Mouse (Mus musculus) kidney, embryonic 15.5 days (tissue): ENCODE results near the gene Eef1akmt3. TPM values are rescaled to one million over a fixed set of nuclear protein-coding genes. Genes with fewer than 3 reads are reported as not detected.
"Not testable (repeated sequence)": the region's sequence is repeated elsewhere in the genome, so short reads cannot be mapped to it uniquely, and the experiment has no call there.

ENCODE experiments used
- ATAC-seq: fragments of 200-750 bp; cut with Nextera tagmentation; replicated peaks from 2 replicates; pipeline ENCODE4 v1.8.0; 2017; ENCODE audit warnings: moderate TSS enrichment; ENCODE audit not compliant: low FRiP score
- H3K27ac ChIP-seq: fragments of 300-500 bp; sonication (generic); 2 replicates; pipeline ENCODE4 v1.5.1; 2015; ENCODE audit warnings: mild to moderate bottlenecking, inconsistent platforms
- H3K27me3 ChIP-seq: fragments of 300-500 bp; sonication (generic); 2 replicates; pipeline ENCODE4 v1.6.1; 2015; ENCODE audit warnings: inconsistent platforms
- H3K36me3 ChIP-seq: fragments of 300-500 bp; sonication (generic); 2 replicates; pipeline ENCODE4 v1.6.1; 2015; ENCODE audit warnings: inconsistent platforms
- H3K4me1 ChIP-seq: fragments of 300-500 bp; sonication (generic); 2 replicates; pipeline ENCODE4 v1.6.1; 2015; ENCODE audit warnings: inconsistent platforms
- H3K4me2 ChIP-seq: fragments of 300-500 bp; sonication (generic); 2 replicates; pipeline ENCODE4 v1.6.1; 2015; ENCODE audit warnings: moderate library complexity, mild to moderate bottlenecking, inconsistent platforms
- H3K4me3 ChIP-seq: fragments of 300-500 bp; sonication (generic); replicated peaks from 2 replicates; pipeline ENCODE4 v1.5.1; 2015; ENCODE audit warnings: mild to moderate bottlenecking, inconsistent platforms
- H3K9ac ChIP-seq: fragments of 300-500 bp; sonication (generic); 2 replicates; pipeline ENCODE4 v1.6.1; 2015; ENCODE audit warnings: mild to moderate bottlenecking, inconsistent platforms
- H3K9me3 ChIP-seq: fragments of 300-500 bp; sonication (generic); replicated peaks from 2 replicates; pipeline ENCODE4 v1.6.1; 2016; ENCODE audit warnings: inconsistent platforms
- WGBS: fragments of 180-500 bp; shearing (Covaris S2); methylation state at CpG from one replicate; pipeline ENCODE4 v1.1.7; 2015; ENCODE audit warnings: mixed read lengths; 5-methylcytosine and 5-hydroxymethylcytosine counted together
- polyA plus RNA-seq: library from polyadenylated mRNA; unstranded; fragments of >200 nt; fragmentation: Nextera tagmentation; extraction: Ambion mirVana; gene quantifications from 2 replicates; pipeline ENCODE4 v1.2.1, GENCODE M21; 2015

Eef1akmt3 gene
- polyA plus RNA-seq, 1 experiment from 2014 or later: 1.00 TPM

GRCm38 (mm10) chr10:127068360-127069038 is 27.2 kb upstream of the Eef1akmt3 start:
- H3K4me2 ChIP-seq: peak overlapping the region; percentile 89
- 73% methylated on average over 9 of the region's 9 CpGs for WGBS
- peaks cover 41% of the 10 kb centered on the region for H3K4me1 ChIP-seq
- H3K9me3 ChIP-seq: no peaks in the 10 kb centered on the region
- peak overlapping the region; percentile 63; the same call in 1 of the 2 replicates for H3K9ac ChIP-seq
- H3K4me3 ChIP-seq: peak overlapping the region; percentile 58
- H3K27me3 ChIP-seq: no peaks in the 10 kb centered on the region
- ATAC-seq: no peak
- peak overlapping the region; percentile 92 for H3K27ac ChIP-seq
- peaks cover 44% of the 10 kb centered on the region for H3K36me3 ChIP-seq

- 89% methylated on average over 14 of the region's 14 CpGs for WGBS
- H3K27ac ChIP-seq: no peak overlapping the region
These were observed 25.3 kb upstream of the Eef1akmt3 start for GRCm38 (mm10) chr10:127066519-127067018.

GRCm38 (mm10) chr10:127065981-127066380 is 24.7 kb upstream of the Eef1akmt3 start:
- peaks cover 46% of the 10 kb centered on the region for H3K4me1 ChIP-seq
- H3K27me3 ChIP-seq: peaks cover 11% of the 10 kb centered on the region
- H3K36me3 ChIP-seq: peaks cover 44% of the 10 kb centered on the region
- no peak overlapping the region for H3K4me3 ChIP-seq
- 82% methylated on average over 9 of the region's 9 CpGs for WGBS
- no peak overlapping the region for H3K9ac ChIP-seq
- ATAC-seq: no peak
- H3K27ac ChIP-seq: no peak overlapping the region
- H3K9me3 ChIP-seq: no peaks in the 10 kb centered on the region
- no peak overlapping the region for H3K4me2 ChIP-seq

More at GRCm38 (mm10) chr10:127066519-127067018, 25.3 kb upstream of the Eef1akmt3 start:
- no peaks in the 10 kb centered on the region for H3K9me3 ChIP-seq
- no peak overlapping the region for H3K4me3 ChIP-seq
- ATAC-seq: no peak
- peaks cover 47% of the 10 kb centered on the region for H3K4me1 ChIP-seq
- H3K4me2 ChIP-seq: no peak overlapping the region
- H3K36me3 ChIP-seq: peaks cover 44% of the 10 kb centered on the region
- H3K9ac ChIP-seq: no peak overlapping the region
- peaks cover 5% of the 10 kb centered on the region for H3K27me3 ChIP-seq

DNA sequence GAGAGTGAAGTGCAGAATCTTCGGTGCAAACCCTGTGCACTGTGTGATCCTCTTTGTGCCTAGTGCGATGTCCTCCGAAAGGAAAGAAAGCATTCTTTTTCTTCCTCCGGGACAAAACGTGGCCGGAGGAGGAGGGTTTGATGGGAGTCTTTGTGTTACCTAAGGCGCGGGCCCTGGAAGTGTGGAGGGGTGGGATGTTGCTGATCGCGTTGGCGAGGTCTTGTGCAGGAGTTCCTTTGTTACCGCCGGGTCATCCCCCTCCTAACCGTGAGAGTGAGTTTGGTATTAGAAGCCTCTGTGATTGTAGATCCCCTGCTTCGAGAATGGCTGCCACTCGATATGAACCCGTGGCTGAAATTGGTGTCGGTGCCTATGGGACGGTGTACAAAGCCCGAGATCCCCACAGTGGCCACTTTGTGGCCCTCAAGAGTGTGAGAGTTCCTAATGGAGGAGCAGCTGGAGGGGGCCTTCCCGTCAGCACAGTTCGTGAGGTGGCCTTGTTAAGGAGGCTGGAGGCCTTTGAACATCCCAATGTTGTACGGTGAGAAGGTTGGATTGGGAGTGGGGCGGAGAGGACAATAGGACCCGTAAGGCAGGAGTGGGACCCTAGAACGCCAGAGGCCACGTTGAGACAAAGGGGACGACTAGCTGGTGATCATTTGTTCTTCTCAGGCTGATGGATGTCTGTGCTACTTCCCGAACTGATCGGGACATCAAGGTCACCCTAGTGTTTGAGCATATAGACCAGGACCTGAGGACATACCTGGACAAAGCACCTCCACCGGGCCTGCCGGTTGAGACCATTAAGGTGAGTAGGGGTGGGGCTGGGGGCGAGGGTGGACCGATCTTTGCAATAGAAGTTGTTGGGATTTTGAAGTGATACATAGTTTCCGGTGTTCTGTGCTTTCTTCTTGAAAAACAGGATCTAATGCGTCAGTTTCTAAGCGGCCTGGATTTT is 22.9 kb upstream of the Eef1akmt3 start:
- H3K4me3 ChIP-seq: peak overlapping the region; percentile 89
- peak overlapping the region; percentile 77 for H3K4me2 ChIP-seq
- peak overlapping the region; percentile 88 for H3K27ac ChIP-seq
- H3K27me3 ChIP-seq: peaks cover 23% of the 10 kb centered on the region
- WGBS: 11% methylated on average over 37 of the region's 37 CpGs
- no peak for ATAC-seq
- peaks cover 44% of the 10 kb centered on the region for H3K36me3 ChIP-seq
- peaks cover 53% of the 10 kb centered on the region for H3K4me1 ChIP-seq
- H3K9ac ChIP-seq: peak overlapping the region; percentile 96
- no peaks in the 10 kb centered on the region for H3K9me3 ChIP-seq

GRCm38 (mm10) chr10:127063239-127063872 is 22.0 kb upstream of the Eef1akmt3 start, which contains the start of gene Cdk4:
Gene Cdk4, plus strand, starts transcription at chr10:127063534.
- WGBS: under 1% methylated on average over 46 of the region's 46 CpGs
- peak within 1 kb of the TSS; percentile 88 for H3K27ac ChIP-seq
- peaks cover 26% of the 10 kb centered on the region for H3K27me3 ChIP-seq
- peak within 1 kb of the TSS; percentile 96 for H3K9ac ChIP-seq
- peak within 1 kb of the TSS; percentile 89 for H3K4me3 ChIP-seq
- peak; percentile 92 for ATAC-seq
- peaks cover 39% of the 10 kb centered on the region for H3K36me3 ChIP-seq
- peak within 1 kb of the TSS; percentile 77 for H3K4me2 ChIP-seq
- H3K9me3 ChIP-seq: no peaks in the 10 kb centered on the region
- H3K4me1 ChIP-seq: peaks cover 53% of the 10 kb centered on the region

DNA sequence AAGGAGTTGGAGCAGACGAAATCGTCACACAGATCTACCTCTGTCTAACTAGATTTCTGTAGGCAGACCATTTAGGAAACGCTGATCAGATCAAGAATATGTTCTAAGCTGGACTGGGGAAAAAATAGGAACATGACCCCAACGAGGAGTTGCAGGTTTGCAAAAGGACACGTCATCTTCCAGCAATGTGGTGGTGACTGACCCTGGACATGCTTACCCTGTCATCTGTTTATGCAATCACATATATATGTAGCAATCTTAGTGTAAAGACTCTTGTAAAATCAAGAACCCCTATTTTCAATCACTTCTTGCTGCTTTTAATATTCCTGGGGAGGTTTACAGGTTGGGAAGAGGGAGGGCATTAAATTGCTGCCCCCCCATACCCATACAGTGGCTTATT is 21.2 kb upstream of the Eef1akmt3 start:
- Histone ChIP-seq H3K4me1 (peaks cover 52% of the 10 kb centered on the region), H3K4me2 (no peak overlapping the region), H3K27me3 (peaks cover 27% of the 10 kb centered on the region), H3K9me3 (no peaks in the 10 kb centered on the region), H3K4me3 (no peak overlapping the region), H3K27ac (0 out of 2 replicates have a peak overlapping the region, but pooled peaks have one; percentile 23), H3K9ac (no peak overlapping the region), H3K36me3 (peaks cover 33% of the 10 kb centered on the region)
- no peak for ATAC-seq
- WGBS: 76% methylated on average over 5 of the region's 5 CpGs

DNA sequence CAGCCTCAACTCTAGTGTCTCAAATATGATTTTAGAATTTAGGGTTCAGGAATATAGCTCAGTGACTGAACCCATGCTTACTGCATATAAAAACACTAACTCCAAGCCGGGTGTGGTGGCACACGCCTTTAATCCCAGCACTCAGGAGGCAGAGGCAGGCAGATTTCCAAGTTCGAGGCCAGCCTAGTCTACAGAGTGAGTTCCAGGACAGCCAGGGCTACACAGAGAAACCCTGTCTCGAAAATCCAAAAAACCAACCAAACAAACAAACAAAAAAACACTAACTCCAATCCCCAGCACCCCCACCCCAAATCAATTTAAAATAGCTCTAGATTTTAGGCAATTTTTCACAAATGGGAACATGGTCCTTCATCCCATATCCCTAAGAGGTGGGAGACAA is 20.8 kb upstream of the Eef1akmt3 start:
- WGBS: 88% methylated on average over 4 of the region's 4 CpGs
- not testable (repeated sequence) for ATAC-seq

GRCm38 (mm10) chr10:127061513-127061912 is 20.2 kb upstream of the Eef1akmt3 start:
- WGBS: 74% methylated on average over 2 of the region's 2 CpGs

More for the DNA sequence above, 20.8 kb upstream of the Eef1akmt3 start:
- H3K4me3 ChIP-seq, H3K9me3 ChIP-seq, H3K9ac ChIP-seq, H3K4me2 ChIP-seq, H3K27ac ChIP-seq: not testable (repeated sequence)
- peaks cover 52% of the 10 kb centered on the region for H3K4me1 ChIP-seq
- H3K36me3 ChIP-seq: peaks cover 33% of the 10 kb centered on the region
- H3K27me3 ChIP-seq: peaks cover 27% of the 10 kb centered on the region

DNA sequence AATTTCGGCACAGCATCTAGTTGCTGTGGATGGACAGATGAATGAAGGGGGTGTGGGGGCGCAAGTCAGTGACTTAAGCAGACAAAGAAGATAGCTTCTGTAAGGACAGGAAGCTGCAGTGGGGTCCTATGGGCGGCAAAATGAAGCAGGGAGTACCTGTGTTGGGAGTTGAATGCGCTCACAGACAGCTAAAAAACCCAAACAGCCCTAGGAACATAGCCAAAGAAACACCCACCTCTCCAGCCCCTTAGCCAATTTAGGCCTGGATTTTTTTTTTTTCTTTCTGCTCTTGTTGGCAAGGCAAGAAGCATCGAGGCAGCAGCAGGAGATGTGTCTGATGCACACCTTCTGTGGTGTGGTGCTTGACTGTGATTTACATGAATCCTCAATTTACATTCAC is 19.8 kb upstream of the Eef1akmt3 start:
- peak overlapping the region; percentile 85 for H3K4me3 ChIP-seq
- peak overlapping the region; percentile 96; the same call in 1 of the 2 replicates for H3K4me2 ChIP-seq
- ATAC-seq: no peak

More at GRCm38 (mm10) chr10:127061513-127061912, 20.2 kb upstream of the Eef1akmt3 start:
- H3K9ac ChIP-seq: no peak overlapping the region
- peaks cover 52% of the 10 kb centered on the region for H3K4me1 ChIP-seq
- no peak overlapping the region for H3K4me3 ChIP-seq
- ATAC-seq: no peak
- peaks cover 33% of the 10 kb centered on the region for H3K36me3 ChIP-seq
- peaks cover 27% of the 10 kb centered on the region for H3K27me3 ChIP-seq
- H3K27ac ChIP-seq: no peak overlapping the region
- H3K9me3 ChIP-seq: no peaks in the 10 kb centered on the region
- H3K4me2 ChIP-seq: no peak overlapping the region

GRCm38 (mm10) chr10:127059968-127060916 is 18.9 kb upstream of the Eef1akmt3 start, which contains the start of gene March9:
Gene March9, minus strand, starts transcription at chr10:127060184.
- H3K36me3 ChIP-seq: peaks cover 32% of the 10 kb centered on the region
- H3K4me2 ChIP-seq: peak within 1 kb of the TSS; percentile 96
- H3K9me3 ChIP-seq: no peaks in the 10 kb centered on the region
- H3K4me1 ChIP-seq: peaks cover 45% of the 10 kb centered on the region
- 2% methylated on average over 56 of the region's 72 CpGs for WGBS
- peak; percentile 30; the same call in 1 of the 2 replicates for ATAC-seq
- H3K27ac ChIP-seq: peak within 1 kb of the TSS; percentile 58
- peak within 1 kb of the TSS; percentile 73 for H3K9ac ChIP-seq
- H3K27me3 ChIP-seq: peaks cover 27% of the 10 kb centered on the region
- H3K4me3 ChIP-seq: peak within 1 kb of the TSS; percentile 85

More for the DNA sequence above, 19.8 kb upstream of the Eef1akmt3 start:
- WGBS: 43% methylated on average over 5 of the region's 5 CpGs
- 0 out of 2 replicates have a peak overlapping the region, but pooled peaks have one; percentile 58 for H3K27ac ChIP-seq
- peaks cover 52% of the 10 kb centered on the region for H3K4me1 ChIP-seq
- H3K27me3 ChIP-seq: peaks cover 27% of the 10 kb centered on the region
- peaks cover 33% of the 10 kb centered on the region for H3K36me3 ChIP-seq
- H3K9ac ChIP-seq: no peak overlapping the region
- no peaks in the 10 kb centered on the region for H3K9me3 ChIP-seq
